Comparison of ENCODE assay signal across 20 mouse cellular contexts in genomic region chr4:4497199-4497598, GRCm38 (mm10).
DNase-seq lines count a peak whose midpoint lies in the region; ATAC-seq and TF ChIP-seq lines count a peak whose summit lies in the region.
"Had no signal": no experiment of that assay in that cellular context is flagged by ENCODE, and none has a peak within 500 bp of the region (broad histone marks: within the 10 kb centered on the region; RNA-seq: fewer than 3 reads in every experiment).

No protein-coding gene starts in this region.

- no peaks in the 10 kb centered on the region for H3K9me3 ChIP-seq in kidney, embryonic 15.5 days (replicated peaks)
- no peaks in the 10 kb centered on the region for H3K9me3 ChIP-seq in kidney, postnatal 0 days (replicated peaks; ENCODE audit: low read length)
- H3K9me3 ChIP-seq: embryonic facial prominence, embryonic 13.5 days; embryonic facial prominence, embryonic 15.5 days; forebrain, embryonic 13.5 days; forebrain, embryonic 15.5 days had no signal

- no peaks in the 10 kb centered on the region for H3K4me1 ChIP-seq in kidney, embryonic 15.5 days
- H3K4me1 ChIP-seq in kidney, adult 2 months (ENCODE audit: control insufficient read depth, insufficient read depth, low read length): no peaks in the 10 kb centered on the region
- no peaks in the 10 kb centered on the region for H3K4me1 ChIP-seq in kidney, postnatal 0 days (replicated peaks; ENCODE audit: insufficient read depth, low read length)
- no peaks in the 10 kb centered on the region for H3K4me1 ChIP-seq in embryonic fibroblast, embryonic 13.5 days (ENCODE audit: control insufficient read depth, insufficient read depth, low read length)
- H3K4me1 ChIP-seq: embryonic facial prominence, embryonic 13.5 days; embryonic facial prominence, embryonic 15.5 days; forebrain, embryonic 13.5 days; forebrain, embryonic 15.5 days had no signal

- H3K36me3 ChIP-seq in kidney, embryonic 15.5 days: no peaks in the 10 kb centered on the region
- H3K36me3 ChIP-seq in kidney, adult 2 months (ENCODE audit: control insufficient read depth, insufficient read depth, low read length): no peaks in the 10 kb centered on the region
- H3K36me3 ChIP-seq in kidney, postnatal 0 days (ENCODE audit: insufficient read depth, low read length): no peaks in the 10 kb centered on the region
- H3K36me3 ChIP-seq: embryonic facial prominence, embryonic 13.5 days; embryonic facial prominence, embryonic 15.5 days; forebrain, embryonic 15.5 days had no signal

- H3K27me3 ChIP-seq in kidney, embryonic 15.5 days: no peaks in the 10 kb centered on the region
- no peaks in the 10 kb centered on the region for H3K27me3 ChIP-seq in kidney, adult 2 months (replicated peaks; ENCODE audit: control insufficient read depth, insufficient read depth, low read length)
- H3K27me3 ChIP-seq in kidney, postnatal 0 days (ENCODE audit: insufficient read depth, low read length): no peaks in the 10 kb centered on the region
- H3K27me3 ChIP-seq: embryonic facial prominence, embryonic 13.5 days; embryonic facial prominence, embryonic 15.5 days; forebrain, embryonic 13.5 days; forebrain, embryonic 15.5 days had no signal

- no peak overlapping the region for H3K4me3 ChIP-seq in kidney, embryonic 15.5 days (replicated peaks)
- H3K4me3 ChIP-seq in kidney, adult 2 months (ENCODE audit: insufficient read depth, low read depth, low read length): no peak overlapping the region
- no peak overlapping the region for H3K4me3 ChIP-seq in kidney, postnatal 0 days (replicated peaks; ENCODE audit: low read depth, low read length)
- no peak overlapping the region for H3K4me3 ChIP-seq in embryonic fibroblast, embryonic 13.5 days (ENCODE audit: insufficient read depth, low read length)
- H3K4me3 ChIP-seq: embryonic facial prominence, embryonic 13.5 days; embryonic facial prominence, embryonic 15.5 days; forebrain, embryonic 13.5 days; forebrain, embryonic 15.5 days had no signal

- no peak overlapping the region for H3K4me2 ChIP-seq in kidney, embryonic 15.5 days
- no peak overlapping the region for H3K4me2 ChIP-seq in kidney, postnatal 0 days (ENCODE audit: low read length)
- H3K4me2 ChIP-seq: embryonic facial prominence, embryonic 13.5 days; embryonic facial prominence, embryonic 15.5 days; forebrain, embryonic 13.5 days; forebrain, embryonic 15.5 days had no signal

- no peak overlapping the region for H3K9ac ChIP-seq in kidney, embryonic 15.5 days
- no peak overlapping the region for H3K9ac ChIP-seq in kidney, postnatal 0 days (ENCODE audit: low read depth, low read length)
- H3K9ac ChIP-seq: embryonic facial prominence, embryonic 13.5 days; embryonic facial prominence, embryonic 15.5 days; forebrain, embryonic 13.5 days; forebrain, embryonic 15.5 days had no signal

- no peak overlapping the region for H3K27ac ChIP-seq in kidney, embryonic 15.5 days
- no peak overlapping the region for H3K27ac ChIP-seq in kidney, adult 2 months (ENCODE audit: insufficient read depth, low read depth, low read length)
- no peak overlapping the region for H3K27ac ChIP-seq in kidney, postnatal 0 days
- 0 out of 2 replicates have a peak overlapping the region, but pooled peaks have one; percentile 56 for H3K27ac ChIP-seq in embryonic fibroblast, embryonic 13.5 days (ENCODE audit: insufficient read depth, low read length)
- H3K27ac ChIP-seq: embryonic facial prominence, embryonic 13.5 days; embryonic facial prominence, embryonic 15.5 days; forebrain, embryonic 13.5 days; forebrain, embryonic 15.5 days had no signal

- no peak for DNase-seq in kidney, adult 2 months
- peak; percentile 76 for DNase-seq in kidney, postnatal 0 days (ENCODE audit: low spot score)
- DNase-seq in kidney, adult 18-20 months: no peak
- no peak for DNase-seq in ovary, postnatal 10 days (ENCODE audit: low spot score)
- DNase-seq: adrenal gland, adult 2 months; adrenal gland, postnatal 10 days; adrenal gland, postnatal 25 days; cerebellum, adult 11 months; cerebellum, adult 18-20 months; cerebellum, adult 8-10 months; cerebellum, adult 9-11 months; cerebellum, postnatal 14 days; cerebellum, postnatal 36 days; embryo, embryonic 11 days had no signal

- WGBS in kidney, embryonic 15.5 days: 61% methylated on average over 1 of the region's 1 CpGs
- 63% methylated on average over 1 of the region's 1 CpGs for WGBS in kidney, adult 2 months
- WGBS in kidney, postnatal 0 days: 50% methylated on average over 1 of the region's 1 CpGs

- ATAC-seq in kidney, embryonic 15.5 days (replicated peaks; ENCODE audit: low FRiP score): peak; percentile 69
- ATAC-seq in kidney, postnatal 0 days (replicated peaks; ENCODE audit: low FRiP score, low read depth): peak; percentile 57; the same call in 1 of the 2 replicates
- ATAC-seq: forebrain, embryonic 13.5 days; forebrain, embryonic 15.5 days had no signal

- no peak for TF ChIP-seq POLR2A in kidney, adult 2 months (IDR thresholded peaks at IDR 0.05; ENCODE audit: low read depth, low read length)
- TF ChIP-seq POLR2A in embryonic fibroblast, embryonic 13.5 days (IDR thresholded peaks at IDR 0.05; ENCODE audit: low read depth, low read length): no peak

- TF ChIP-seq CTCF in kidney, adult 2 months (conservative IDR thresholded peaks at IDR 0.05; ENCODE audit: insufficient read depth, insufficient read length, low read depth, low read length): no peak
- TF ChIP-seq CTCF in kidney, postnatal 0 days (IDR thresholded peaks at IDR 0.05; ENCODE audit: low read depth): no peak
- TF ChIP-seq CTCF in embryonic fibroblast, embryonic 13.5 days (IDR thresholded peaks at IDR 0.05; ENCODE audit: borderline replicate concordance, insufficient read depth, low read length): no peak
